Mouse (Mus musculus) left cerebral cortex, postnatal 10 days (tissue): Measurements from ENCODE around the gene Prdm8. TPM values are rescaled to one million over a fixed set of nuclear protein-coding genes. Genes with fewer than 3 reads are reported as not detected.

Source experiments
- DNase-seq, 2 experiments: peaks; one replicate each; pipeline ENCODE4 v3.0.0; 2021 to 2022; ENCODE audit warnings: low spot score in 2 of 2, mixed read lengths in 1 of 2; ENCODE audit errors: extremely low spot score in 1 of 2
- intact Hi-C: fragments of 180-260 bp; cut with DNase I; formaldehyde crosslinking; loops from one replicate; pipeline ENCODE4 v1.15.1; 2025
- total RNA-seq, 2 experiments: library from RNA; stranded (reverse); gene quantifications; 2 replicates each; pipeline ENCODE4 v1.2.3; 2021

Gene Prdm8
- total RNA-seq, 2 experiments from 2014 or later, result 44.9 to 53.3 TPM

GRCm38 (mm10) chr5:98238466-98238865, 71.5 kb downstream of the Prdm8 start:
- intact Hi-C loops, result no loop called here
- DNase-seq, result no peak

Other genes with a start within 250 kb of the Prdm8 start
- gene Antxr2, start 136.2 kb upstream of the Prdm8 start, total RNA-seq, result 1 to 10 TPM; 2.7 to 3.2 TPM
- 1 to 10 TPM; 2.2 to 2.8 TPM for gene Fgf5, start 87.0 kb downstream of the Prdm8 start, total RNA-seq
- gene Cfap299, start 162.1 kb downstream of the Prdm8 start, total RNA-seq, result 1 to 10 TPM in 1 of 2 experiments, under 1 TPM in 1; 0.79 to 1.1 TPM